9 mouse cellular contexts compared by ENCODE assay signal in the genomic region with DNA sequence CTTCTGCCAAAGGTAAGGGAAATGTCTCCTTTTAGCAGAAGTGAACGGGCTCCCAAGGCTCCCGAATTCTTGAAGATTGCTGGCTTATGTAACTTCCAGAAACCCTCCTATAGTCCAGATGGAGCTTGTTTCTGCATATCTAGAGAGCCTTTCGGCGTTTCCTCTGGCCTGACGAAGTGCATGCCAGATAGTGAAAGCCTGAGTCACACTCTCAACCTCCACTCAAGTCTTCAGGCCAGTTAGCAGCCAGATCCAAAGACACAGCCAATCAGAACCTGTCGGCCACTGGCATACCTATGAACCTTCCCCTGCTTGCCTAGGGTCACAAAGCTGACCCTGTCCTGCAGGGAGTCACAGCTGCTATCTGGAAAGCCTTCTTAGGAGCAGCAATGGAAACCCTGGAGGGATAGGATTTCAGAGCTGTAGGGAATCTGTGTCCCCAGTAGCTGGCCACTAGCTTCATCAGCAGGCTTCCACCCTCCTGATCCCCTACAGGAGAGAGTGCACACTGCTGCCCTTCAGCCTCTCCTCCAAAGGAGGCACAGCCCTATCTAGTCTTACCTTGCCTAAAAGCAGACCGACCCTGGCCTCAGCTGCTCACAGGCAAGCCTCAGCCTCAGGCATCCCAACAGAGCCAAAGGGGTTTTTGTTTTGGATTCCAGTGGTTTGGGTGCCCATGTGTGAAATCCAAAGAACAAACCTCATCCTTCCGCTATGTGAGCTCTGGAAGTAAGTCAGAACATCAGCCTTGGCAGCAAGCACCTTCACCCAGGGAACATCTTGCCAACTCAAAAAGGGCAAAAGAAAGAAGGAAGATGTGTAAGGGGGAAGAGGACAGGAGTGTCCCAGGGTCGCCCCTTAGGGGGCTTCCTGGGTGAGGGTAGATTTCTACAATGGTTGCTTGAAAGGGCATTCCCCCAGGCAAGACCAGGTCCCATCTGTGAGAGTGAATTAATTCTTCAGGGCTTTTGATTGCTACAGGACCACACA. TPM values are rescaled to one million over a fixed set of nuclear protein-coding genes. Genes with fewer than 3 reads are reported as not detected.
DNase-seq lines count a peak whose midpoint lies in the region; ATAC-seq lines count a peak whose summit lies in the region.
"Had no signal": no experiment of that assay in that cellular context is flagged by ENCODE, and none has a peak within 500 bp of the region (broad histone marks: within the 10 kb centered on the region; RNA-seq: fewer than 3 reads in every experiment).

No protein-coding gene starts in this region.

- WGBS in limb, embryonic 15.5 days = 61% methylated on average over 9 of the region's 9 CpGs
- 69% methylated on average over 9 of the region's 9 CpGs for WGBS in midbrain, embryonic 13.5 days

- H3K27me3 ChIP-seq in limb, embryonic 15.5 days = no peaks in the 10 kb centered on the region
- H3K27me3 ChIP-seq in midbrain, embryonic 13.5 days = no peaks in the 10 kb centered on the region

- H3K9me3 ChIP-seq in limb, embryonic 15.5 days = no peaks in the 10 kb centered on the region
- H3K9me3 ChIP-seq in midbrain, embryonic 13.5 days = no peaks in the 10 kb centered on the region
- H3K9me3 ChIP-seq: G1E had no signal

- no peak overlapping the region for H3K9ac ChIP-seq in limb, embryonic 15.5 days
- H3K9ac ChIP-seq in midbrain, embryonic 13.5 days (replicated peaks) = no peak overlapping the region

- no peaks in the 10 kb centered on the region for H3K36me3 ChIP-seq in limb, embryonic 15.5 days
- H3K36me3 ChIP-seq in midbrain, embryonic 13.5 days = no peaks in the 10 kb centered on the region
- H3K36me3 ChIP-seq: G1E had no signal

- H3K4me1 ChIP-seq in limb, embryonic 15.5 days = peaks cover 7% of the 10 kb centered on the region; the same call in 1 of the 2 replicates
- no peaks in the 10 kb centered on the region for H3K4me1 ChIP-seq in midbrain, embryonic 13.5 days (replicated peaks)

- DNase-seq in heart, adult 11 months = peak; percentile 96
- no peak for DNase-seq in heart, adult 8-10 months (ENCODE audit: low spot score)
- DNase-seq in urinary bladder, adult 18-20 months (ENCODE audit: low spot score in 2 of 2) = peak; percentile 15 to 21
- DNase-seq in urinary bladder, postnatal 10 days (ENCODE audit: low spot score) = no peak
- DNase-seq in urinary bladder, postnatal 25 days (ENCODE audit: low spot score) = peak; percentile 18
- DNase-seq in ovary, postnatal 14 days (ENCODE audit: low spot score) = no peak

- peak overlapping the region; percentile 22; the same call in 1 of the 2 replicates for H3K27ac ChIP-seq in limb, embryonic 15.5 days
- H3K27ac ChIP-seq in midbrain, embryonic 13.5 days = no peak overlapping the region

- peak; percentile 35; the same call in 1 of the 2 replicates for ATAC-seq in limb, embryonic 15.5 days (ENCODE audit: insufficient number of reproducible peaks, low FRiP score, low TSS enrichment, low read depth)
- ATAC-seq in midbrain, embryonic 13.5 days = no peak

- H3K4me2 ChIP-seq in limb, embryonic 15.5 days = no peak overlapping the region
- H3K4me2 ChIP-seq in midbrain, embryonic 13.5 days (replicated peaks) = no peak overlapping the region

- no peak overlapping the region for H3K4me3 ChIP-seq in limb, embryonic 15.5 days
- no peak overlapping the region for H3K4me3 ChIP-seq in midbrain, embryonic 13.5 days (replicated peaks)

RNA-seq across cellular contexts. Expression of a gene that starts 9.5 kb away (rescaled TPM):
- total RNA-seq in heart, adult 8-10 months (2022) = 10 to 100 TPM; 78.6 to 92.3 (median 84.7) TPM
- polyA plus RNA-seq in limb, embryonic 15.5 days (2015; fragmentation: Nextera tagmentation; extraction: Ambion mirVana) = 76.8 and 80.4 TPM in 2 replicates
- polyA plus RNA-seq in midbrain, embryonic 13.5 days (2015; fragmentation: Nextera tagmentation; extraction: Ambion mirVana) = 287 and 303 TPM in 2 replicates

RNA-seq across cellular contexts. Expression of a gene that starts 35.7 kb away (rescaled TPM):
- total RNA-seq in heart, adult 8-10 months (2022) = 10 to 100 TPM; 40.6 to 57.8 (median 43.0) TPM
- polyA plus RNA-seq in limb, embryonic 15.5 days (2015; fragmentation: Nextera tagmentation; extraction: Ambion mirVana) = 553 and 582 TPM in 2 replicates
- polyA plus RNA-seq in midbrain, embryonic 13.5 days (2015; fragmentation: Nextera tagmentation; extraction: Ambion mirVana) = 509 and 559 TPM in 2 replicates

RNA-seq across cellular contexts. Expression of a gene that starts 53.4 kb away (rescaled TPM):
- 10 to 100 TPM; 13.6 to 17.6 (median 15.9) TPM for total RNA-seq in heart, adult 8-10 months (2022)
- polyA plus RNA-seq in limb, embryonic 15.5 days (2015; fragmentation: Nextera tagmentation; extraction: Ambion mirVana) = 47.2 and 49.1 TPM in 2 replicates
- 167 and 171 TPM in 2 replicates for polyA plus RNA-seq in midbrain, embryonic 13.5 days (2015; fragmentation: Nextera tagmentation; extraction: Ambion mirVana)

Comparison
In these comparisons a context has a peak if more than half of its experiments do, and no peak if none do; other contexts are left out.
1. DNase-seq: peak in heart, adult 11 months (single experiment), urinary bladder, adult 18-20 months (2 of 2) and urinary bladder, postnatal 25 days (single experiment); none in heart, adult 8-10 months (single experiment), urinary bladder, postnatal 10 days (single experiment) and ovary, postnatal 14 days (single experiment).